16 mouse cellular contexts compared by ENCODE assay signal in genomic region chr15:25753878-25754277, GRCm38 (mm10).
DNase-seq lines count a peak whose midpoint lies in the region; ATAC-seq and TF ChIP-seq lines count a peak whose summit lies in the region.
"Had no signal": no experiment of that assay in that cellular context is flagged by ENCODE, and none has a peak within 500 bp of the region (broad histone marks: within the 10 kb centered on the region; RNA-seq: fewer than 3 reads in every experiment).

No protein-coding gene starts in this region.

- peaks cover 28% of the 10 kb centered on the region for H3K4me1 ChIP-seq in forebrain, embryonic 14.5 days (ENCODE audit: control insufficient read depth, insufficient read depth, low read length)
- peaks cover 13% of the 10 kb centered on the region for H3K4me1 ChIP-seq in hindbrain, postnatal 0 days (ENCODE audit: insufficient read depth, low read length)
- peaks cover 11% of the 10 kb centered on the region for H3K4me1 ChIP-seq in neural tube, embryonic 14.5 days (ENCODE audit: control insufficient read depth, insufficient read depth, low read length)
- H3K4me1 ChIP-seq in heart, embryonic 11.5 days (ENCODE audit: control insufficient read depth, insufficient read depth, low read length), result no peaks in the 10 kb centered on the region
- H3K4me1 ChIP-seq in lung, adult 2 months (ENCODE audit: control insufficient read depth, insufficient read depth, low read length), result no peaks in the 10 kb centered on the region

- peak; percentile 83 for DNase-seq in brain, embryonic 14.5 days (ENCODE audit: low read depth)
- DNase-seq in forebrain, embryonic 14.5 days (ENCODE audit: low spot score), result peak; percentile 66
- no peak for DNase-seq in hindbrain, postnatal 0 days (ENCODE audit: low spot score)
- DNase-seq in lung, adult 2 months, result no peak
- no peak for DNase-seq in heart, postnatal 14 days
- DNase-seq: cerebellum, adult 2 months; gastrocnemius, postnatal 25 days; kidney, postnatal 25 days; right cerebral cortex, postnatal 4 days had no signal

- no peaks in the 10 kb centered on the region for H3K27me3 ChIP-seq in forebrain, embryonic 14.5 days (replicated peaks; ENCODE audit: control insufficient read depth, insufficient read depth, low read length)
- no peaks in the 10 kb centered on the region for H3K27me3 ChIP-seq in hindbrain, postnatal 0 days (ENCODE audit: insufficient read depth, low read length)
- no peaks in the 10 kb centered on the region for H3K27me3 ChIP-seq in neural tube, embryonic 14.5 days (ENCODE audit: control insufficient read depth, insufficient read depth, low read length)
- H3K27me3 ChIP-seq in heart, embryonic 11.5 days (ENCODE audit: control insufficient read depth, insufficient read depth, low read length), result no peaks in the 10 kb centered on the region
- H3K27me3 ChIP-seq: embryonic facial prominence, embryonic 12.5 days; limb, embryonic 15.5 days; lung, embryonic 15.5 days; stomach, embryonic 15.5 days had no signal

- no peak for TF ChIP-seq CTCF in brain, embryonic 14.5 days (IDR thresholded peaks at IDR 0.05; ENCODE audit: borderline replicate concordance, extremely low read depth, insufficient read depth, insufficient read length)
- TF ChIP-seq CTCF in hindbrain, postnatal 0 days (IDR thresholded peaks at IDR 0.05; ENCODE audit: low read depth), result no peak
- no peak for TF ChIP-seq CTCF in lung, adult 2 months (IDR thresholded peaks at IDR 0.05; ENCODE audit: insufficient read depth, low read length)

- H3K4me2 ChIP-seq in forebrain, embryonic 14.5 days (ENCODE audit: low read length), result peak overlapping the region; percentile 55
- peak overlapping the region; percentile 49 for H3K4me2 ChIP-seq in hindbrain, postnatal 0 days (ENCODE audit: low read depth, low read length)
- peak overlapping the region; percentile 23; the same call in 1 of the 2 replicates for H3K4me2 ChIP-seq in neural tube, embryonic 14.5 days (ENCODE audit: low read depth, low read length)
- H3K4me2 ChIP-seq in heart, embryonic 11.5 days, result no peak overlapping the region
- H3K4me2 ChIP-seq: embryonic facial prominence, embryonic 12.5 days; limb, embryonic 15.5 days; lung, embryonic 15.5 days; stomach, embryonic 15.5 days had no signal

- peak; percentile 24 for ATAC-seq in forebrain, embryonic 14.5 days
- no peak for ATAC-seq in hindbrain, postnatal 0 days
- ATAC-seq in neural tube, embryonic 14.5 days (ENCODE audit: low read depth), result no peak; the same call in 1 of the 2 replicates
- no peak for ATAC-seq in heart, embryonic 11.5 days (replicated peaks; ENCODE audit: insufficient number of reproducible peaks, low FRiP score, low TSS enrichment)
- ATAC-seq: intestine, postnatal 0 days had no signal

- TF ChIP-seq POLR2A in brain, embryonic 14.5 days (IDR thresholded peaks at IDR 0.05; ENCODE audit: borderline replicate concordance, extremely low read depth, insufficient read depth, insufficient read length, poor library complexity, severe bottlenecking), result no peak
- TF ChIP-seq POLR2A in lung, adult 2 months (IDR thresholded peaks at IDR 0.05; ENCODE audit: borderline replicate concordance, extremely low read depth, low read depth, low read length), result no peak

- intact Hi-C loops in heart, postnatal 14 days (cut with DNase I), result no loop called here

- no peaks in the 10 kb centered on the region for H3K9me3 ChIP-seq in forebrain, embryonic 14.5 days (replicated peaks; ENCODE audit: control insufficient read depth, low read length)
- no peaks in the 10 kb centered on the region for H3K9me3 ChIP-seq in hindbrain, postnatal 0 days (ENCODE audit: low read length)
- no peaks in the 10 kb centered on the region for H3K9me3 ChIP-seq in neural tube, embryonic 14.5 days (ENCODE audit: control insufficient read depth, low read length)
- no peaks in the 10 kb centered on the region for H3K9me3 ChIP-seq in heart, embryonic 11.5 days (replicated peaks; ENCODE audit: control insufficient read depth, low read length)
- H3K9me3 ChIP-seq: limb, embryonic 15.5 days; lung, embryonic 15.5 days; stomach, embryonic 15.5 days had no signal

- H3K4me3 ChIP-seq in forebrain, embryonic 14.5 days (ENCODE audit: low read depth, low read length), result peak overlapping the region; percentile 33
- peak overlapping the region; percentile 14 for H3K4me3 ChIP-seq in hindbrain, postnatal 0 days (ENCODE audit: low read length)
- peak overlapping the region; percentile 19 for H3K4me3 ChIP-seq in neural tube, embryonic 14.5 days (ENCODE audit: low read depth, low read length)
- no peak overlapping the region for H3K4me3 ChIP-seq in heart, embryonic 11.5 days (ENCODE audit: low read depth, low read length)
- H3K4me3 ChIP-seq in lung, adult 2 months (replicated peaks; ENCODE audit: extremely low read depth, low read depth, low read length), result no peak overlapping the region
- H3K4me3 ChIP-seq: embryonic facial prominence, embryonic 12.5 days; limb, embryonic 15.5 days; lung, embryonic 15.5 days; stomach, embryonic 15.5 days had no signal

- H3K9ac ChIP-seq in forebrain, embryonic 14.5 days (ENCODE audit: low read length), result peak overlapping the region; percentile 70
- peak overlapping the region; percentile 9; the same call in 1 of the 2 replicates for H3K9ac ChIP-seq in hindbrain, postnatal 0 days (replicated peaks; ENCODE audit: low read length)
- H3K9ac ChIP-seq in neural tube, embryonic 14.5 days (replicated peaks; ENCODE audit: low read depth, low read length), result no peak overlapping the region; the same call in 1 of the 2 replicates
- no peak overlapping the region for H3K9ac ChIP-seq in heart, embryonic 11.5 days (ENCODE audit: low read depth, low read length)
- H3K9ac ChIP-seq: embryonic facial prominence, embryonic 12.5 days; limb, embryonic 15.5 days; lung, embryonic 15.5 days; stomach, embryonic 15.5 days had no signal

- H3K27ac ChIP-seq in forebrain, embryonic 14.5 days (ENCODE audit: low read depth, low read length), result peak overlapping the region; percentile 96
- peak overlapping the region; percentile 71 for H3K27ac ChIP-seq in hindbrain, postnatal 0 days
- H3K27ac ChIP-seq in neural tube, embryonic 14.5 days (ENCODE audit: low read depth, low read length), result peak overlapping the region; percentile 44; the same call in 1 of the 2 replicates
- H3K27ac ChIP-seq in heart, embryonic 11.5 days (ENCODE audit: low read depth, low read length), result no peak overlapping the region
- H3K27ac ChIP-seq: limb, embryonic 15.5 days had no signal

- H3K36me3 ChIP-seq in forebrain, embryonic 14.5 days (ENCODE audit: control insufficient read depth, insufficient read depth, low read length), result no peaks in the 10 kb centered on the region
- H3K36me3 ChIP-seq in hindbrain, postnatal 0 days (ENCODE audit: insufficient read depth, low read length), result no peaks in the 10 kb centered on the region
- H3K36me3 ChIP-seq in neural tube, embryonic 14.5 days (ENCODE audit: control insufficient read depth, insufficient read depth, low read length), result no peaks in the 10 kb centered on the region
- H3K36me3 ChIP-seq in heart, embryonic 11.5 days (ENCODE audit: control insufficient read depth, insufficient read depth, low read length), result no peaks in the 10 kb centered on the region
- H3K36me3 ChIP-seq: stomach, embryonic 15.5 days had no signal

Comparison
In these comparisons a context has a peak if more than half of its experiments do, and no peak if none do; other contexts are left out.
1. DNase-seq: peak in brain, embryonic 14.5 days (single experiment) and forebrain, embryonic 14.5 days (single experiment); none in hindbrain, postnatal 0 days (single experiment), lung, adult 2 months (single experiment) and heart, postnatal 14 days (0 of 2).
2. H3K4me3 ChIP-seq: peak in forebrain, embryonic 14.5 days (single experiment), hindbrain, postnatal 0 days (single experiment) and neural tube, embryonic 14.5 days (single experiment); none in heart, embryonic 11.5 days (single experiment) and lung, adult 2 months (single experiment).
3. H3K9ac ChIP-seq: peak in forebrain, embryonic 14.5 days (single experiment) and hindbrain, postnatal 0 days (single experiment); none in neural tube, embryonic 14.5 days (single experiment) and heart, embryonic 11.5 days (single experiment).